Mouse (Mus musculus): ENCODE results near the gene Gm42688. TPM values are rescaled to one million over a fixed set of nuclear protein-coding genes. Genes with fewer than 3 reads are reported as not detected.
"Not testable (repeated sequence)": the region's sequence is repeated elsewhere in the genome, so short reads cannot be mapped to it uniquely, and the experiment has no call there.

Gm42688 gene
- polyA plus RNA-seq, 1 experiment from 2014 or later = 2.1 TPM

DNA sequence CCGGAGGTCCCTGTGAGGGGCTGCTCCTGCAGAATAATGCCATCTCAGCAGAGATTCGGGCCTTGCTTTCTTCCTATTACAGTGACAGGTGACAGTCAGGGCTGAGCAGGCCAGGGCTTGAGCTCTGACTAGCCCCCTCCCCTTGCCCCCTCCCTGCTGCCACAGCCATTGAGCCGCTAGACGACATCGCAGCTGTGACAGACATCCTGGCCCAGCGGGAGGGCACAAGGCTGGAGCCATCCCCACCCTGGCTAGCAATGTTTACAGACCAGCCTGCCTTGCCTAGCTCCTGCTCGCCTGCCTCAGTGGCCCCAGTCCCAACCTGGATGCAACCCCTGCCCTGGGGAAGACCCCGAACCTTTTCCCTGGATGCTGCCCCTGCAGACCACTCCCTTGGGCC is 50.3 kb downstream of the Gm42688 start:
- ATAC-seq (ENCODE audit: insufficient read depth, low FRiP score, low TSS enrichment) (no peak), DNase-seq (ENCODE audit: low spot score) (no peak)
- Histone ChIP-seq H3K4me2 (ENCODE audit: low read depth) (no peak overlapping the region), H3K9ac (ENCODE audit: low read length) (no peak overlapping the region), H3K9me3 (ENCODE audit: control insufficient read depth, low read length) (no peaks in the 10 kb centered on the region), H3K4me1 (ENCODE audit: control insufficient read depth, insufficient read depth, low read length) (0 out of 2 replicates have a peak, but pooled peaks cover 4% of the 10 kb centered on the region), H3K27ac (ENCODE audit: low read depth, low read length) (no peak overlapping the region), H3K27me3 (ENCODE audit: control insufficient read depth, insufficient read depth, low read length) (no peaks in the 10 kb centered on the region), H3K36me3 (ENCODE audit: control insufficient read depth, insufficient read depth, low read length) (peaks cover 12% of the 10 kb centered on the region), H3K4me3 (ENCODE audit: low read depth, low read length) (no peak overlapping the region)
- WGBS = 28% methylated on average over 8 of the region's 8 CpGs

DNA sequence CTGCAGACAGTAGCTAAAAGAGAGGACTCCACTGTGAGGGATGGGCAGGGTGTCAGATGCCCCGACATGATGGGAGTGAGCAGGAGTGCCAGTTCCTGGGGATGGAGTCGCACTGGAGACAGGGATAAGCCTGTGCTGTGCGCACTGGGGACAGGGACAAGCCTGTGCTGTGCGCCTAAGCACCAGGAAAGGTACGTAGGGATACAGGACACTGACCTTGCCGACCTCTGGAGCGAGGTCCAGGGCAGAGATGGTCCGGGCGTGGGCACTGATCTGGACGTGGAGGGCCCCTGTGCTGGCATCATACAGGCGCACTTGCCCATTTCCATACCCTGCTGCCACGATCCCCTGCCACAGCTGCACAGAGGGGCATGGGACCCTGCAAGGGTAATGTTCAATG is 51.6 kb downstream of the Gm42688 start:
- Histone ChIP-seq H3K27me3 (ENCODE audit: control insufficient read depth, insufficient read depth, low read length) (no peaks in the 10 kb centered on the region), H3K9me3 (ENCODE audit: control insufficient read depth, low read length) (no peaks in the 10 kb centered on the region), H3K36me3 (ENCODE audit: control insufficient read depth, insufficient read depth, low read length) (peaks cover 7% of the 10 kb centered on the region), H3K9ac (ENCODE audit: low read length) (no peak overlapping the region), H3K4me2 (ENCODE audit: low read depth) (no peak overlapping the region), H3K27ac (ENCODE audit: low read depth, low read length) (no peak overlapping the region), H3K4me1 (ENCODE audit: control insufficient read depth, insufficient read depth, low read length) (0 out of 2 replicates have a peak, but pooled peaks cover 4% of the 10 kb centered on the region), H3K4me3 (ENCODE audit: low read depth, low read length) (no peak overlapping the region)
- ATAC-seq (ENCODE audit: insufficient read depth, low FRiP score, low TSS enrichment) (no peak), DNase-seq (ENCODE audit: low spot score) (no peak)
- WGBS = 84% methylated on average over 12 of the region's 12 CpGs

DNA sequence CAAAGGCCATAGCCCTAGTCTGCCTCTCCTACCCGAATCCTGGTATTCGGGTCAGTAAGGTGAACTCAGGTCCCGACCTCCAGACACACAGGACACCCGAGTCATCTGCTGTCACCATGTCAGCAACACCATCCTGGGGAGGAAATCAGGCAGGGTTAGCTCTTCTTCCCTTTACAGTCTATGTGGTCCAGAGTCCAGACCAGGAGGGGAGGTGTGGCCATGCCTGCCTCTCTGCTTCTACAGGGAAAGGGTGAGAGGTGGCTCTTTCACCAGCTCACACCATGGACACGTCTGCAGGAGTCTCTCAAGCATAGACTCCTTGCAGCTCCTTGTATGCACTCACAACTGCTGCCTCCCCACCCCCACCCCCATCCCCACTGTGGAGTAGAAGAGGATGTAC is 52.1 kb downstream of the Gm42688 start:
- Histone ChIP-seq H3K9ac (ENCODE audit: low read length) (no peak overlapping the region), H3K9me3 (ENCODE audit: control insufficient read depth, low read length) (no peaks in the 10 kb centered on the region), H3K4me1 (ENCODE audit: control insufficient read depth, insufficient read depth, low read length) (0 out of 2 replicates have a peak, but pooled peaks cover 4% of the 10 kb centered on the region), H3K4me2 (ENCODE audit: low read depth) (no peak overlapping the region), H3K4me3 (ENCODE audit: low read depth, low read length) (no peak overlapping the region), H3K27me3 (ENCODE audit: control insufficient read depth, insufficient read depth, low read length) (no peaks in the 10 kb centered on the region), H3K36me3 (ENCODE audit: control insufficient read depth, insufficient read depth, low read length) (peaks cover 7% of the 10 kb centered on the region), H3K27ac (ENCODE audit: low read depth, low read length) (no peak overlapping the region)
- DNase-seq (ENCODE audit: low spot score) = no peak
- no peak for ATAC-seq (ENCODE audit: insufficient read depth, low FRiP score, low TSS enrichment)
- WGBS = 82% methylated on average over 5 of the region's 5 CpGs

DNA sequence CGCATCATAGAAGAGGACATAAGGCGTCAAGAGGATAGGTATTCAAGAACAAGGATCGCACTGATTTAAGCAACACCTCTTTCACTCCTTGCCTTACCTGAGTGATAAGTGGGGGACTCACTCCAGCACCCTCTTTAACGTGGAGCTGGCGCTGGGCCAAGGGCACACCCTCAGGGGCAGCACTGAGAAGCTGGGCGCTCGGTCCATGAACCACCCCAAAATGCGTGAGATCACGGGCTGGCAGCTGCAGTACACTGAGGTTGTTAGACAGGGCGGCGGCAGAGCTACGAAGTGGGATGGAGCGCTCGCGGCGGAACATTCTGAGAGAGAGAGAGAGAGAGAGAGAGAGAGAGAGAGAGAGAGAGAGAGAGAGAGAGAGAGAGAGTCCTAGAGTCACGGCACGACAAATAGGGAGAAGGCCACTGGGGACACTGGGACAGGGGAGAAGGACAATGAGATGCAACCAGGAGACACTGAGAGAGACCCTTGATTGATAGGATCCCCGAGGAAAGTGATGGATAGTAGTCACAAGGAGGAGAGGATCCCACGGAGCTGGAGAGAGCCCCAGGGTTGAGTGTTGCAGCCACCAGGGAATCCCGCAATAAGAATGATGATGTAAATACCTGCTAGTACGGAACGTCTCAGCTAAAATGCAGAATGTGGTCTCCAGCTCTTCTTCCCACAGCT is 54.3 kb downstream of the Gm42688 start:
- WGBS = 8% methylated on average over 23 of the region's 23 CpGs
- Histone ChIP-seq H3K4me1 (ENCODE audit: control insufficient read depth, insufficient read depth, low read length) (0 out of 2 replicates have a peak, but pooled peaks cover 4% of the 10 kb centered on the region), H3K4me3 (ENCODE audit: low read depth, low read length) (peak overlapping the region; percentile 55), H3K27ac (ENCODE audit: low read depth, low read length) (0 out of 2 replicates have a peak overlapping the region, but pooled peaks have one; percentile 28), H3K27me3 (ENCODE audit: control insufficient read depth, insufficient read depth, low read length) (peaks cover 7% of the 10 kb centered on the region), H3K9me3 (ENCODE audit: control insufficient read depth, low read length) (no peaks in the 10 kb centered on the region), H3K36me3 (ENCODE audit: control insufficient read depth, insufficient read depth, low read length) (peaks cover 4% of the 10 kb centered on the region; the same call in 1 of the 2 replicates), H3K9ac (ENCODE audit: low read length) (peak overlapping the region; percentile 60), H3K4me2 (ENCODE audit: low read depth) (peak overlapping the region; percentile 91)
- no peak for DNase-seq (ENCODE audit: low spot score)
- peak; percentile 42 for ATAC-seq (ENCODE audit: insufficient read depth, low FRiP score, low TSS enrichment)

DNA sequence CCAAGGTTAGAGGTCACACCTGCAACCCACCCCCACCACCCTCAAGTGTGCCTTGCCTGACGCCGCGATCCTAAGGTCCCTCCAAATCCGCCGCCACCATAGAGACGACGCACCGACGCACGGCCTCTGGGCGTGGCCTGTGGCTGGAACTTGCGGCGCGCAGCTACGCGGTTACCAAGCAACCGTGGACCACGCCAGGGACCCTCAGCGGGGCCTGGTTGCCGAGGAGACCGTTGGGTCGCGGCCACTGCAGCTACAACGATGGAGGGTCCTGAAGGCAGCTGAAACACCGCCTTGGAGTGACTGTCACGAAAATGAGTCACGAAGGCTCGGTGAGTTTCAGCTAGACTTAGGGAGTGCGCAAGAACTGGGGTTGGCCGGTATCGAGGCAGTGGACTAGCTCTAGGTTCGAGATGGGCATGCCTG is 54.9 kb downstream of the Gm42688 start, which contains the start of the genes Wdr54 and 1700003E16Rik:
TSS of gene Wdr54 (minus strand) at position 139 of the 426 bp plus-strand sequence.
TSS of gene 1700003E16Rik (plus strand) at position 146 of the 426 bp plus-strand sequence.
- H3K4me2 ChIP-seq (ENCODE audit: low read depth) = peak within 1 kb of the TSS; percentile 91
- peaks cover 4% of the 10 kb centered on the region; the same call in 1 of the 2 replicates for H3K36me3 ChIP-seq (ENCODE audit: control insufficient read depth, insufficient read depth, low read length)
- DNase-seq (ENCODE audit: low spot score) (peak; percentile 93), ATAC-seq (ENCODE audit: insufficient read depth, low FRiP score, low TSS enrichment) (peak; percentile 94)
- no peaks in the 10 kb centered on the region for H3K9me3 ChIP-seq (ENCODE audit: control insufficient read depth, low read length)
- 0 out of 2 replicates have a peak within 1 kb of the TSS, but pooled peaks have one; percentile 28 for H3K27ac ChIP-seq (ENCODE audit: low read depth, low read length)
- H3K9ac ChIP-seq (ENCODE audit: low read length) = peak within 1 kb of the TSS; percentile 60
- 0 out of 2 replicates have a peak, but pooled peaks cover 4% of the 10 kb centered on the region for H3K4me1 ChIP-seq (ENCODE audit: control insufficient read depth, insufficient read depth, low read length)
- WGBS = 2% methylated on average over 32 of the region's 32 CpGs
- peaks cover 13% of the 10 kb centered on the region for H3K27me3 ChIP-seq (ENCODE audit: control insufficient read depth, insufficient read depth, low read length)
- peak within 1 kb of the TSS; percentile 55 for H3K4me3 ChIP-seq (ENCODE audit: low read depth, low read length)

DNA sequence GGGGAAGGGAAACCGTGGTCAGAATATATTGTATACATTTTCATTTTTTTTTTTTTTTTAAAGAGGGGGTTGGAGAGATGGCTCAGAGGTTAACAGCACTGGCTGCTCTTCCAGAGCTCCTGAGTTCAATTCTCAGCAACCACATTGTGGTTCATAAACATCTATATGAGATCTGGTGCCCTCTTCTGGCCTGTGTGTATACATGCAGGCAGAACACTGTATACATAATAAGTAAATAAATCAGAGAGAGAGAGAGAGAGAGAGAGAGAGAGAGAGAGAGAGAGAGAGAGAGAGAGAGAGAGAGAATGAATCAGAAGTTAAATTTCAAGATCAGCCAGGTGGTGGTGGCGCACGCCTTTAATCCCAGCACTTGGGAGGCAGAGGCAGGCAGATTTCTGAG is 58.0 kb downstream of the Gm42688 start:
- H3K36me3 ChIP-seq (ENCODE audit: control insufficient read depth, insufficient read depth, low read length); H3K9me3 ChIP-seq (ENCODE audit: control insufficient read depth, low read length); H3K4me1 ChIP-seq (ENCODE audit: control insufficient read depth, insufficient read depth, low read length); H3K9ac ChIP-seq (ENCODE audit: low read length); ATAC-seq (ENCODE audit: insufficient read depth, low FRiP score, low TSS enrichment); H3K4me3 ChIP-seq (ENCODE audit: low read depth, low read length); H3K4me2 ChIP-seq (ENCODE audit: low read depth); H3K27ac ChIP-seq (ENCODE audit: low read depth, low read length): not testable (repeated sequence)
- DNase-seq (ENCODE audit: low spot score) = peak; percentile 55
- H3K27me3 ChIP-seq (ENCODE audit: control insufficient read depth, insufficient read depth, low read length) = peaks cover 27% of the 10 kb centered on the region
- WGBS = 40% methylated on average over 3 of the region's 3 CpGs

MicroRNAs within 50 kb of the gene (microRNA counts, 519-probe panel; counts per million panel counts)
- microRNA mmu-miR-3470a+mmu-miR-3470b = 171 counts per million, percentile 57 among the panel's probes with 10 or more counts

Small RNA genes within 50 kb of the gene (microRNA-seq; reads per million reads assigned to microRNA genes)
- gene Mir3470a = not detected

Other genes starting within 250 kb of the Gm42688 start
- 3.0 and 3.4 TPM in 2 replicates for gene Sema4f, start 161.8 kb upstream of the Gm42688 start, polyA plus RNA-seq (2014; fragmentation: Nextera tagmentation; extraction: Ambion mirVana)
- gene M1ap, start 154.7 kb upstream of the Gm42688 start, polyA plus RNA-seq (2014; fragmentation: Nextera tagmentation; extraction: Ambion mirVana) = 0.26 TPM in 1 of 2 replicates, not detected in the other
- 5.6 and 7.1 TPM in 2 replicates for gene Dok1, start 68.1 kb upstream of the Gm42688 start, polyA plus RNA-seq (2014; fragmentation: Nextera tagmentation; extraction: Ambion mirVana)
- gene Loxl3, start 67.4 kb upstream of the Gm42688 start, polyA plus RNA-seq (2014; fragmentation: Nextera tagmentation; extraction: Ambion mirVana) = 6.7 and 9.2 TPM in 2 replicates
- 122 TPM in 2 replicates for gene Aup1, start 47.1 kb upstream of the Gm42688 start, polyA plus RNA-seq (2014; fragmentation: Nextera tagmentation; extraction: Ambion mirVana)
- gene Htra2, start 46.3 kb upstream of the Gm42688 start, polyA plus RNA-seq (2014; fragmentation: Nextera tagmentation; extraction: Ambion mirVana) = 33.2 and 34.1 TPM in 2 replicates
- gene Dqx1, start 43.8 kb upstream of the Gm42688 start, polyA plus RNA-seq (2014; fragmentation: Nextera tagmentation; extraction: Ambion mirVana) = 1.4 and 1.6 TPM in 2 replicates
- gene Tlx2, start 31.3 kb upstream of the Gm42688 start, polyA plus RNA-seq (2014; fragmentation: Nextera tagmentation; extraction: Ambion mirVana) = 21.2 and 30.4 TPM in 2 replicates
- 41.8 and 42.0 TPM in 2 replicates for gene Pcgf1, start 23.7 kb upstream of the Gm42688 start, polyA plus RNA-seq (2014; fragmentation: Nextera tagmentation; extraction: Ambion mirVana)
- 2.5 and 2.7 TPM in 2 replicates for gene Lbx2, start 15.2 kb upstream of the Gm42688 start, polyA plus RNA-seq (2014; fragmentation: Nextera tagmentation; extraction: Ambion mirVana)
- 3.3 and 3.5 TPM in 2 replicates for gene Ccdc142, start within 50 bp of the Gm42688 start, polyA plus RNA-seq (2014; fragmentation: Nextera tagmentation; extraction: Ambion mirVana)
- gene Mrpl53, start 7.4 kb downstream of the Gm42688 start, polyA plus RNA-seq (2014; fragmentation: Nextera tagmentation; extraction: Ambion mirVana) = 118 and 123 TPM in 2 replicates
- gene Mogs, start 13.9 kb downstream of the Gm42688 start, polyA plus RNA-seq (2014; fragmentation: Nextera tagmentation; extraction: Ambion mirVana) = 30.5 and 31.9 TPM in 2 replicates
- gene Wbp1, start 19.9 kb downstream of the Gm42688 start, polyA plus RNA-seq (2014; fragmentation: Nextera tagmentation; extraction: Ambion mirVana) = 169 and 177 TPM in 2 replicates
- gene Ino80b, start 23.8 kb downstream of the Gm42688 start, polyA plus RNA-seq (2014; fragmentation: Nextera tagmentation; extraction: Ambion mirVana) = 19.8 and 23.4 TPM in 2 replicates
- 20.6 and 22.1 TPM in 2 replicates for gene Rtkn, start 33.8 kb downstream of the Gm42688 start, polyA plus RNA-seq (2014; fragmentation: Nextera tagmentation; extraction: Ambion mirVana)
- gene Wdr54, start 54.8 kb downstream of the Gm42688 start, polyA plus RNA-seq (2014; fragmentation: Nextera tagmentation; extraction: Ambion mirVana) = 12.2 and 14.5 TPM in 2 replicates
- gene 1700003E16Rik, start 54.8 kb downstream of the Gm42688 start, polyA plus RNA-seq (2014; fragmentation: Nextera tagmentation; extraction: Ambion mirVana) = 1.4 and 1.5 TPM in 2 replicates
- 114 and 125 TPM in 2 replicates for gene Dctn1, start 64.3 kb downstream of the Gm42688 start, polyA plus RNA-seq (2014; fragmentation: Nextera tagmentation; extraction: Ambion mirVana)
- gene Slc4a5, start 118.2 kb downstream of the Gm42688 start, polyA plus RNA-seq (2014; fragmentation: Nextera tagmentation; extraction: Ambion mirVana) = 0.28 and 0.77 TPM in 2 replicates
- 43.1 and 45.7 TPM in 2 replicates for gene Mthfd2, start 224.3 kb downstream of the Gm42688 start, polyA plus RNA-seq (2014; fragmentation: Nextera tagmentation; extraction: Ambion mirVana)
- gene Mob1a, start 224.4 kb downstream of the Gm42688 start, polyA plus RNA-seq (2014; fragmentation: Nextera tagmentation; extraction: Ambion mirVana) = 69.5 and 72.3 TPM in 2 replicates
- gene Bola3, start 247.5 kb downstream of the Gm42688 start, polyA plus RNA-seq (2014; fragmentation: Nextera tagmentation; extraction: Ambion mirVana) = 106 and 115 TPM in 2 replicates